In the genomic region with DNA sequence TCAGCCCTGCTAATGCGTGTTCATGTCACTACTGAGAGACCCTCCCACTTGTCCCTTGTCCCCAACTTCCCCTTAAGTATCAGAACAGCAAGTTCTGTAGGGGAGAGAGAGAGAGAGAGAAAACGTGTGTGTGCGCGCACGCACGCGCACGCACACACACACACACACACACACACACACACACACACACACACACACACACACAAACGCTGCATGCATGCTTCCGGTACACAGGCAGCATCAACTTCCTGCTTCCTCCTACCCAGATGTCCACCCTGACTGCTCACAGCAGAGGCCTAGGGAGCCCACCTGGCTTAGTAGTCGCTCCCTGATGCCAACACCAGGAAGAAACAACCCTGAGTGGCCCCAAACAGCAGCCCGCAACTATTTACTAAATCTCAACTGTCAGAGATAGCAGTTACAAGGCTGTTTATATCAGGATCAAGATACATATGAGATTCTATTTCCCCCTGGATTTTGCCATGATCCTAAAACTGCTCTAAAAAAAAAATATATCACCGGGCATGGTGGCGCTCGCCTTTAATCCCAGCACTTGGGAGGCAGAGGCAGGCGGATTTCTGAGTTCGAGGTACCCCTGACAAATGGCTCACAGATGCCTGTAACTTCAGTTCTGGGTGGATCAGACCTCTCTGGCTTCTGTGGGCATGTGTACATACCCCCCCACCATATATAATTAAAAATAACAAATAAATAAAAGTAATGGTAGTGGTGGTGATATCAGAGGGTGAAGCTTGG, we compare ENCODE assay signal across 10 mouse cellular contexts. TPM values are rescaled to one million over a fixed set of nuclear protein-coding genes. Genes with fewer than 3 reads are reported as not detected.
DNase-seq lines count a peak whose midpoint lies in the region; ATAC-seq and TF ChIP-seq lines count a peak whose summit lies in the region.
"Had no signal": no experiment of that assay in that cellular context is flagged by ENCODE, and none has a peak within 500 bp of the region (broad histone marks: within the 10 kb centered on the region; RNA-seq: fewer than 3 reads in every experiment).

No protein-coding gene starts in this region.

- no peaks in the 10 kb centered on the region for H3K27me3 ChIP-seq in liver, adult 2 months (ENCODE audit: control insufficient read depth, insufficient read depth, low read length)
- H3K27me3 ChIP-seq in forebrain, embryonic 10.5 days (ENCODE audit: poor library complexity, severe bottlenecking), result no peaks in the 10 kb centered on the region
- no peaks in the 10 kb centered on the region for H3K27me3 ChIP-seq in midbrain, embryonic 11.5 days (ENCODE audit: control insufficient read depth, insufficient read depth, low read length)

- H3K4me1 ChIP-seq in liver, adult 2 months (ENCODE audit: control insufficient read depth, insufficient read depth, low read length), result peaks cover 10% of the 10 kb centered on the region; the same call in 1 of the 2 replicates
- H3K4me1 ChIP-seq in forebrain, embryonic 10.5 days, result peaks cover 39% of the 10 kb centered on the region
- H3K4me1 ChIP-seq in midbrain, embryonic 11.5 days (ENCODE audit: control insufficient read depth, insufficient read depth, low read length), result peaks cover 20% of the 10 kb centered on the region

- no peaks in the 10 kb centered on the region for H3K9me3 ChIP-seq in forebrain, embryonic 10.5 days
- H3K9me3 ChIP-seq in midbrain, embryonic 11.5 days (ENCODE audit: control insufficient read depth, low read length), result no peaks in the 10 kb centered on the region

- ATAC-seq in granulocyte monocyte progenitor cell, adult 5-6 weeks (replicated peaks; ENCODE audit: poor library complexity, severe bottlenecking), result peak; percentile 38
- ATAC-seq in monocyte, adult 5-6 weeks (replicated peaks; ENCODE audit: insufficient number of reproducible peaks, low FRiP score, low TSS enrichment, poor library complexity, severe bottlenecking), result no peak
- no peak for ATAC-seq in midbrain, embryonic 11.5 days (ENCODE audit: low FRiP score)
- ATAC-seq: forebrain, embryonic 16.5 days had no signal

- no peak overlapping the region for H3K4me2 ChIP-seq in midbrain, embryonic 11.5 days

- no peak overlapping the region for H3K4me3 ChIP-seq in liver, adult 2 months (ENCODE audit: insufficient read depth, low read depth, low read length)
- H3K4me3 ChIP-seq in forebrain, embryonic 10.5 days, result no peak overlapping the region
- no peak overlapping the region for H3K4me3 ChIP-seq in midbrain, embryonic 11.5 days (ENCODE audit: low read depth, low read length)

- H3K9ac ChIP-seq in liver, adult 2 months (ENCODE audit: low read depth, low read length), result no peak overlapping the region
- H3K9ac ChIP-seq in midbrain, embryonic 11.5 days (ENCODE audit: low read length), result no peak overlapping the region

- peaks cover 9% of the 10 kb centered on the region for H3K36me3 ChIP-seq in liver, adult 2 months (ENCODE audit: control insufficient read depth, insufficient read depth, low read length)
- peaks cover 23% of the 10 kb centered on the region for H3K36me3 ChIP-seq in forebrain, embryonic 10.5 days (replicated peaks)
- H3K36me3 ChIP-seq in midbrain, embryonic 11.5 days (ENCODE audit: control insufficient read depth, insufficient read depth, low read length), result peaks cover 14% of the 10 kb centered on the region; the same call in 1 of the 2 replicates

- H3K27ac ChIP-seq in liver, adult 2 months (replicated peaks; ENCODE audit: insufficient read depth, low read depth, low read length), result peak overlapping the region; percentile 53
- no peak overlapping the region for H3K27ac ChIP-seq in forebrain, embryonic 10.5 days
- H3K27ac ChIP-seq in midbrain, embryonic 11.5 days (ENCODE audit: low read depth, low read length), result no peak overlapping the region

- 77% methylated on average over 17 of the region's 17 CpGs for WGBS in liver, adult 2 months
- WGBS in forebrain, embryonic 10.5 days, result 91% methylated on average over 16 of the region's 17 CpGs
- 92% methylated on average over 16 of the region's 17 CpGs for WGBS in midbrain, embryonic 11.5 days

- TF ChIP-seq CTCF in liver, adult 2 months (IDR thresholded peaks at IDR 0.05; ENCODE audit: low read depth, low read length), result no peak

- TF ChIP-seq POLR2A in liver, adult 2 months (IDR thresholded peaks at IDR 0.05; ENCODE audit: extremely low read depth, insufficient read depth, low read length), result no peak

- H3K79me2 ChIP-seq in liver, adult 2 months (ENCODE audit: control insufficient read depth, insufficient read depth, low read length), result peaks cover 14% of the 10 kb centered on the region; the same call in 1 of the 2 replicates

- DNase-seq in liver, adult 2 months (ENCODE audit: extremely low read depth, low read depth, low spot score), result no peak
- DNase-seq in liver, result no peak
- DNase-seq in lung, postnatal 25 days (ENCODE audit: low spot score), result peak; percentile 23
- DNase-seq in thymus, postnatal 25 days, result peak; percentile 68
- DNase-seq in forebrain, embryonic 10.5 days (ENCODE audit: extremely low spot score, low spot score), result no peak
- DNase-seq in midbrain, embryonic 11.5 days (ENCODE audit: low spot score, missing footprints), result no peak
- DNase-seq: cerebellum, postnatal 36 days had no signal

RNA-seq across cellular contexts. Expression of gene Pkn1, which starts 3.5 kb away (rescaled TPM):
- total RNA-seq in liver, adult 2 months (2014; rRNA removed), result 17.3 and 20.1 TPM in 2 replicates
- 18.0 and 28.8 TPM in 2 replicates for polyA plus RNA-seq in liver, adult 2 months (2012; rRNA removed)
- total RNA-seq in granulocyte monocyte progenitor cell, adult 5-6 weeks (2014; fragmentation: Nextera tagmentation), result 40.0 and 66.0 TPM in 2 replicates
- 54.5 and 65.6 TPM in 2 replicates for total RNA-seq in granulocyte monocyte progenitor cell, adult 5-6 weeks (2017)
- 29.0 and 29.3 TPM in 2 replicates for polyA plus RNA-seq in forebrain, embryonic 10.5 days (2016; fragmentation: Nextera tagmentation; extraction: Ambion mirVana)
- 159 to 217 TPM (median 178 TPM) in 3 replicates for total RNA-seq in monocyte, adult 5-6 weeks (2017)
- 18.6 and 20.3 TPM in 2 replicates for polyA plus RNA-seq in midbrain, embryonic 11.5 days (2014; fragmentation: Nextera tagmentation; extraction: Ambion mirVana)

RNA-seq across cellular contexts. Expression of gene Ddx39, which starts 19.4 kb away (rescaled TPM):
- total RNA-seq in liver, adult 2 months (2014; rRNA removed), result 13.5 and 19.2 TPM in 2 replicates
- polyA plus RNA-seq in liver, adult 2 months (2012; rRNA removed), result 14.3 and 17.2 TPM in 2 replicates
- total RNA-seq in granulocyte monocyte progenitor cell, adult 5-6 weeks (2014; fragmentation: Nextera tagmentation), result 115 and 123 TPM in 2 replicates
- 123 and 124 TPM in 2 replicates for total RNA-seq in granulocyte monocyte progenitor cell, adult 5-6 weeks (2017)
- polyA plus RNA-seq in forebrain, embryonic 10.5 days (2016; fragmentation: Nextera tagmentation; extraction: Ambion mirVana), result 364 and 371 TPM in 2 replicates
- 51.8 to 77.1 TPM (median 60.3 TPM) in 3 replicates for total RNA-seq in monocyte, adult 5-6 weeks (2017)
- polyA plus RNA-seq in midbrain, embryonic 11.5 days (2014; fragmentation: Nextera tagmentation; extraction: Ambion mirVana), result 223 and 253 TPM in 2 replicates

RNA-seq across cellular contexts. Expression of gene Ptger1, which starts 29.1 kb away (rescaled TPM):
- total RNA-seq in liver, adult 2 months (2014; rRNA removed), result under 0.01 and 0.20 TPM in 2 replicates
- polyA plus RNA-seq in liver, adult 2 months (2012; rRNA removed), result 0.11 and 0.20 TPM in 2 replicates
- total RNA-seq in granulocyte monocyte progenitor cell, adult 5-6 weeks (2014; fragmentation: Nextera tagmentation), result not detected in 2 replicates
- 0.46 and 0.78 TPM in 2 replicates for total RNA-seq in granulocyte monocyte progenitor cell, adult 5-6 weeks (2017)
- 0.37 and 0.52 TPM in 2 replicates for polyA plus RNA-seq in forebrain, embryonic 10.5 days (2016; fragmentation: Nextera tagmentation; extraction: Ambion mirVana)
- 3.8 to 7.5 TPM (median 5.5 TPM) in 3 replicates for total RNA-seq in monocyte, adult 5-6 weeks (2017)
- 0.31 and 0.37 TPM in 2 replicates for polyA plus RNA-seq in midbrain, embryonic 11.5 days (2014; fragmentation: Nextera tagmentation; extraction: Ambion mirVana)

RNA-seq across cellular contexts. Expression of gene Gipc1, which starts 43.1 kb away (rescaled TPM):
- 12.6 and 14.6 TPM in 2 replicates for total RNA-seq in liver, adult 2 months (2014; rRNA removed)
- polyA plus RNA-seq in liver, adult 2 months (2012; rRNA removed), result 14.5 and 15.7 TPM in 2 replicates
- 26.7 and 35.0 TPM in 2 replicates for total RNA-seq in granulocyte monocyte progenitor cell, adult 5-6 weeks (2014; fragmentation: Nextera tagmentation)
- total RNA-seq in granulocyte monocyte progenitor cell, adult 5-6 weeks (2017), result 19.0 and 19.3 TPM in 2 replicates
- 220 and 227 TPM in 2 replicates for polyA plus RNA-seq in forebrain, embryonic 10.5 days (2016; fragmentation: Nextera tagmentation; extraction: Ambion mirVana)
- 9.5 to 21.9 TPM (median 10.0 TPM) in 3 replicates for total RNA-seq in monocyte, adult 5-6 weeks (2017)
- 184 TPM in 2 replicates for polyA plus RNA-seq in midbrain, embryonic 11.5 days (2014; fragmentation: Nextera tagmentation; extraction: Ambion mirVana)

RNA-seq across cellular contexts. Expression of gene Adgre5, which starts 45.6 kb away (rescaled TPM):
- 20.8 and 21.2 TPM in 2 replicates for total RNA-seq in liver, adult 2 months (2014; rRNA removed)
- 9.7 and 17.9 TPM in 2 replicates for polyA plus RNA-seq in liver, adult 2 months (2012; rRNA removed)
- total RNA-seq in granulocyte monocyte progenitor cell, adult 5-6 weeks (2014; fragmentation: Nextera tagmentation), result 21.4 and 25.7 TPM in 2 replicates
- total RNA-seq in granulocyte monocyte progenitor cell, adult 5-6 weeks (2017), result 21.7 and 27.2 TPM in 2 replicates
- 8.3 and 9.2 TPM in 2 replicates for polyA plus RNA-seq in forebrain, embryonic 10.5 days (2016; fragmentation: Nextera tagmentation; extraction: Ambion mirVana)
- 1,127 to 1,315 TPM (median 1,167 TPM) in 3 replicates for total RNA-seq in monocyte, adult 5-6 weeks (2017)
- polyA plus RNA-seq in midbrain, embryonic 11.5 days (2014; fragmentation: Nextera tagmentation; extraction: Ambion mirVana), result 10.9 and 12.8 TPM in 2 replicates

Comparison
In these comparisons a context has a peak if more than half of its experiments do, and no peak if none do; other contexts are left out.
1. DNase-seq: peak in lung, postnatal 25 days (single experiment) and thymus, postnatal 25 days (single experiment); none in liver, adult 2 months (single experiment), liver (single experiment), forebrain, embryonic 10.5 days (single experiment) and midbrain, embryonic 11.5 days (single experiment).